Mouse (Mus musculus) kidney, embryonic 15.5 days (tissue): Measurements from ENCODE around the gene Mettl2. TPM values are rescaled to one million over a fixed set of nuclear protein-coding genes. Genes with fewer than 3 reads are reported as not detected.

Experiments
- ATAC-seq: fragments of 200-750 bp; cut with Nextera tagmentation; replicated peaks from 2 replicates; pipeline ENCODE4 v1.8.0; 2017; ENCODE audit warnings: moderate TSS enrichment; ENCODE audit not compliant: low FRiP score
- H3K27ac ChIP-seq: fragments of 300-500 bp; sonication (generic); 2 replicates; pipeline ENCODE4 v1.5.1; 2015; ENCODE audit warnings: mild to moderate bottlenecking, inconsistent platforms
- H3K27me3 ChIP-seq: fragments of 300-500 bp; sonication (generic); 2 replicates; pipeline ENCODE4 v1.6.1; 2015; ENCODE audit warnings: inconsistent platforms
- H3K36me3 ChIP-seq: fragments of 300-500 bp; sonication (generic); 2 replicates; pipeline ENCODE4 v1.6.1; 2015; ENCODE audit warnings: inconsistent platforms
- H3K4me1 ChIP-seq: fragments of 300-500 bp; sonication (generic); 2 replicates; pipeline ENCODE4 v1.6.1; 2015; ENCODE audit warnings: inconsistent platforms
- H3K4me2 ChIP-seq: fragments of 300-500 bp; sonication (generic); 2 replicates; pipeline ENCODE4 v1.6.1; 2015; ENCODE audit warnings: moderate library complexity, mild to moderate bottlenecking, inconsistent platforms
- H3K4me3 ChIP-seq: fragments of 300-500 bp; sonication (generic); replicated peaks from 2 replicates; pipeline ENCODE4 v1.5.1; 2015; ENCODE audit warnings: mild to moderate bottlenecking, inconsistent platforms
- H3K9ac ChIP-seq: fragments of 300-500 bp; sonication (generic); 2 replicates; pipeline ENCODE4 v1.6.1; 2015; ENCODE audit warnings: mild to moderate bottlenecking, inconsistent platforms
- H3K9me3 ChIP-seq: fragments of 300-500 bp; sonication (generic); replicated peaks from 2 replicates; pipeline ENCODE4 v1.6.1; 2016; ENCODE audit warnings: inconsistent platforms
- WGBS: fragments of 180-500 bp; shearing (Covaris S2); methylation state at CpG from one replicate; pipeline ENCODE4 v1.1.7; 2015; ENCODE audit warnings: mixed read lengths; 5-methylcytosine and 5-hydroxymethylcytosine counted together
- polyA plus RNA-seq: library from polyadenylated mRNA; unstranded; fragments of >200 nt; fragmentation: Nextera tagmentation; extraction: Ambion mirVana; gene quantifications from 2 replicates; pipeline ENCODE4 v1.2.1, GENCODE M21; 2015

The Mettl2 gene
- polyA plus RNA-seq, 1 experiment from 2014 or later = 45.6 TPM

DNA sequence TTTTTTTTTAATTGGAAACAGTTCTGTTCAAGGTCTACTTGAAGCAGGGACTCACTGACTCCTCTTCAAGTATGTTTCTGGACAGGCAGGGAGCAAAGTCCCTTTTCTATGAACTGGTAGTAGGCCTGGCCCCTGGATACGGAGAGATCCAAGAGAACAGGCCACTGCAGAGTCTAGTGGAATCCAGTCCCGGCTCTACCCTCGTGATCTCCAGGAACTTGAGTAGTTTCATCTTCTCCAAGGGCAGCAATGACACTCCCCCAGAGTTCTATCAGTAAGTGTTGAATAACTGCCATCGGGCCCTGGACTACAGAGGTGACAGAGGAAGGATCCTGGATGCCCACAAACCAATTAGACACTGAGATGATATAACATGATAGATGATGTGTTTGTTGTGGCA, 29.7 kb downstream of the Mettl2 start:
- WGBS = 34% methylated on average over 4 of the region's 4 CpGs
- no peak for ATAC-seq

DNA sequence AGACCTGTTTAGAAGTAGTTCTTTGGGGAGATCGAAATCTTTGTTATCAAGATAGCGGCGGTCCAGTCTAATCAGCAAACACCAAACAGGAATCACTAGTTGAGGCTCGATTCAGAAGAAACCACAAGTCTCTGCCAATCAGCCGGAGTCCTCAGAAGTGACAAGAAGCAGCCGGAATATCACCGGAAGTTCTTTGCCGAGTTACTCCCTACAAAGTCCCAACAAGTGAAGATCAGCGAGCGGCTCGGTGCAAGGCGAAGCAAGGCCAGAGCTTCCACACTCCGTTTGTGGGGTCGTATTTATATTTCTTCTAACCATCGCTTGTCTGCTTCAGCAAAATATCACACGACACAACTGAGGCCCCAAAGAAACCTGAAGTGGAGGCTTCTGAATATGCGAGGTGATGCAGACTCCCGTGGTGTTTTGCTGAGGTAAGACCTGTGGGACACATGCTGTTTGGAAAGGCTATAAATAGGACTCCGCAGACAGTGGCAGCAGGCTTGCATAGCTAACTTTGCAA, 30.6 kb downstream of the Mettl2 start:
- no peaks in the 10 kb centered on the region for H3K27me3 ChIP-seq
- no peak for ATAC-seq
- no peaks in the 10 kb centered on the region for H3K9me3 ChIP-seq
- H3K4me1 ChIP-seq = peaks cover 18% of the 10 kb centered on the region
- H3K4me3 ChIP-seq = no peak overlapping the region
- H3K4me2 ChIP-seq = no peak overlapping the region
- no peak overlapping the region for H3K27ac ChIP-seq
- no peak overlapping the region for H3K9ac ChIP-seq
- 87% methylated on average over 19 of the region's 19 CpGs for WGBS
- H3K36me3 ChIP-seq = no peaks in the 10 kb centered on the region

More for the DNA sequence above, 29.7 kb downstream of the Mettl2 start:
- Histone ChIP-seq H3K4me1 (peaks cover 26% of the 10 kb centered on the region), H3K27ac (0 out of 2 replicates have a peak overlapping the region, but pooled peaks have one; percentile 32), H3K4me3 (no peak overlapping the region), H3K4me2 (no peak overlapping the region), H3K27me3 (no peaks in the 10 kb centered on the region), H3K9ac (no peak overlapping the region), H3K36me3 (no peaks in the 10 kb centered on the region), H3K9me3 (no peaks in the 10 kb centered on the region)

DNA sequence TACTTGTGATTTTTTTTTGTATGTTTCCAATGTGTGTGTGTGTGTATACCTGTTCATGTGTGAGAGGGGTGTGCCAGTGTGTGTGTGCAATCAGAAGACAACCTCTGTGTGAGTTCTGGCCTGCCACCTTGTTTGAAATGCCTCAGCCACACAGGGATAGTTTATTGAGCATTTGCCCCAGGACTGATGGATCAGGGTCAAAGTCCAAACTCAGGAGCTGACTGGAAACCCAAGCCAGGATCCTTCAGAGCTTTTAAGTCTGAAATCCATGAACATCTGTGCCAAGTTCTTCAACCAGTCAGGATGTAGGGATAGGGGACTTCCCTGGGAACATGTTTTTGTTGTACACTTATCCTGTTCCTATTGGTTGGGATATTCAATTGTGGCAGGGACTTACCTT, 31.8 kb downstream of the Mettl2 start:
- Histone ChIP-seq H3K4me2 (no peak overlapping the region), H3K27me3 (no peaks in the 10 kb centered on the region), H3K9me3 (peaks cover 8% of the 10 kb centered on the region), H3K27ac (no peak overlapping the region), H3K4me3 (no peak overlapping the region), H3K9ac (no peak overlapping the region), H3K4me1 (peaks cover 11% of the 10 kb centered on the region), H3K36me3 (no peaks in the 10 kb centered on the region)
- no peak for ATAC-seq

DNA sequence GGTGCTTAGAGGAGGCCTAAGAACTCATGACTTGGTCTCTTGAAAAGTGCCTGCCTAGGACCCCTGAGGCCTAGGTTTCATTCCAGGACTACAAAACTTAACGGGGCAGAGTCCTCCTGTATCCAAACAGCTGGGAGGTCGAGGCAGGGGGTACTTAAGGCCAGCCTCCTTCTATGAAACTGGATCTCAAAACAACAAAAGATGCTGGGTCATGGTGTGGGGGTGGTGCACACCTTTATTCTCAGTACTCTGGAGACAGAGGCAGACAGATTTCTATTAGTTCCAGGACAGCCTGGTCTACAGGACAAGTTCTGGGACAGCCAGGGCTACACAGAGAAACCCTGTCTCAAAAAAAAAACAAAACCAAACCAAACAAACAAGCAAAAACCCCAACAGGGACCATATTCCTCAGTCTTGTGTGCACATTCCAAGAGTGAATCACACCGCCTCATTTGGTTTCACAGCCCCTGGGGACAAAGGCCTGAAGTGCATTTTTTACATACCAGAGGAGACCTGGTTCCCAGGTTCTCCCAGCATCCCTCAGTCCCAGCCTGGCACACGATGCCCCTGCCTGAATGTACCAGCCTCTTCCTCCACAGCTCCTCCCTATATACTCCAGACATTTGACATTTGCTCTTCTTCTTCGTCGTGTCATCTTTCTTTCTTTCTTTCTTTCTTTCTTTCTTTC, 33.6 kb downstream of the Mettl2 start:
- 63% methylated on average over 6 of the region's 6 CpGs for WGBS
- H3K27me3 ChIP-seq = no peaks in the 10 kb centered on the region
- H3K27ac ChIP-seq = no peak overlapping the region
- ATAC-seq = no peak
- no peak overlapping the region for H3K4me2 ChIP-seq
- no peaks in the 10 kb centered on the region for H3K36me3 ChIP-seq
- no peaks in the 10 kb centered on the region for H3K4me1 ChIP-seq
- H3K9me3 ChIP-seq = peaks cover 14% of the 10 kb centered on the region
- H3K9ac ChIP-seq = no peak overlapping the region
- no peak overlapping the region for H3K4me3 ChIP-seq

DNA sequence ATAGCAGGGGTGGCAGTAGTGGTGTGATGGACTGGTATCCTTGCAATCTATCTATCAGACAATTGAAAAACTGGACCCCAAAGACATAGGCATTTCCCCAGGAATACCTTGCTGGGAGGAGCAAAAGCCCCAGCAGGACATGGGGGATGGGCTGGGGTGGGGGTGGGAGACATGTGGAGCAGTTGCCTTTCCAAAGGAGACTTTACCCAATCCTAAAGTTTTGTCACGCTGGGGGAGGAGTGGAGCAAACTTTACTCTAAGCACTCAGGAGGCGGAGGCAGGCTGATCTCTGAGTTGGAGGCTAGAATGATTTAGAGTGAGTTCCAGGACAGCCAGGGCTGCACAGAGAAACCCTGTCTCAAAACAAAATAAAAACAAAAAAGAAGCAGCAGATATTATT, 35.2 kb downstream of the Mettl2 start:
- no peak overlapping the region for H3K27ac ChIP-seq
- H3K4me2 ChIP-seq = no peak overlapping the region
- no peaks in the 10 kb centered on the region for H3K36me3 ChIP-seq
- ATAC-seq = no peak
- H3K4me1 ChIP-seq = no peaks in the 10 kb centered on the region
- 88% methylated on average over 2 of the region's 2 CpGs for WGBS
- no peaks in the 10 kb centered on the region for H3K27me3 ChIP-seq
- no peak overlapping the region for H3K4me3 ChIP-seq
- H3K9me3 ChIP-seq = peaks cover 26% of the 10 kb centered on the region
- H3K9ac ChIP-seq = no peak overlapping the region

DNA sequence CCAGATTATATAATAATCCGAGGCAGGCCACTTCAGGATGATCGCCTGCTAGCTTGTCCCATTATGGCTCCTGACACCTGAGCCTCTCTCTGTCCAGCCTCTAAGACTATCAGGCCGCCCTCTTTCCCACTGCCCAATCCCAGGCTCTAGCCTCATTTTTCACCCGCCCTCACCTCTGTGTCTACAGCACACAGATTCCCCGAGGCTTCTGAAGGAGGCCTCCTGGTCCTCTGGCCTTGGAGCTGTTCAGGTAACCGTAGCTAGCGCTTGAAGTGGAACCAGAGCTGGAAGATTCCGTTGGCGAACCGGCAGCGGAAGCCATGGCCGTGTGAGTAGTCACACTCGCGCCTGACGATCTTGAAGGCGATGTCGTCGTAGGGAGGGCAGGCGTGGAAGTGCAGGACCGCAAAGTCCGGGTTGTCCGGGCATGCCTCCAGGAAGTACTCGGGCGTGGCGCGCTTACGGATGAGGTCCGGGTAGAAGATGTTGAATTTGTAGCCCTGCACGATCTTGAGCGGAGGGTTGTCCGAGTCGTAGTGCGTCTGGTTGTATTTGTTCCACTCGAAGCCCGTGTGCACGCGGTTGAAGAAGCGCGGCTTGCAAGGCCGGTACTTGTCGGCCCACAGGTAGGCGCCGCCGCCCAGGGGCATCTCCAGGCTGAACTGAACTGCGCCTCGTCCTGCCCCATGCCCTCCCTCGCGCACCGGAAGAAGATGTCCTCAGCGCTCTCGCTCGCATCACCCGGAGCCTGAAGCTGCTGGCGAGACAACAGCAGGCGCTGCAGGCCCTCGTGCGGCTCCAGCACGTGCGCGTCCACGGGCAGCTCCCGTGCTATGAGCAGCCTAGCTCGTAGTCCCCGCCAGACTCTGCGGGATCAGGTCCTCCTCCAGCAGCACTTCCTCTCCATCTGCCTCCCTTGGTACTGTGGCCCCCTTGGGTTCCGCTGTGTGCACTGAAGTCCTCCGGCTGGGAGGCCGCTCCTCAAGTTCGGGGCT, 38.6 kb downstream of the Mettl2 start:
- Histone ChIP-seq H3K36me3 (no peaks in the 10 kb centered on the region), H3K4me1 (no peaks in the 10 kb centered on the region), H3K9ac (no peak overlapping the region), H3K4me2 (no peak overlapping the region), H3K27ac (no peak overlapping the region), H3K27me3 (no peaks in the 10 kb centered on the region), H3K4me3 (no peak overlapping the region), H3K9me3 (peaks cover 26% of the 10 kb centered on the region)
- 85% methylated on average over 69 of the region's 69 CpGs for WGBS
- ATAC-seq = no peak

DNA sequence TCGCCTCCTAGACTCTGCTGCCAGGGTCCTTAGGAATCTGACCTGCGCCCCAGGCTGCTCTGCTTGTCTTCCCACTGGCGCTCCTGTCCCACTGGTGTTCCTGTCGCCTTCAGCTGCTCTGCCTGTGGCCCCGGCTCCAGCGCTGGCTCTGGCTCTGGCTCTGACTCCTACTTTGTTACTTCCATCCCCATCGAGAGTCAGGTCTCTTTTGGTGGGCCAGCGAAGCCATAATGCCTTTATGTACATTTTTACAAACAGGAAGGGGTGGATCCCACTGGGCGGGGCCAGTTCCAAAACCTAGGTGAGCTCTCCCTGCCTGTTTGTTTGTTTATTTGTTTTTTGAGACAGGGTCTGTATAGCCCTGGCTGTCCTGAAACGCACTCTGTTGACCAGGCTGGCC, 40.6 kb downstream of the Mettl2 start:
- Histone ChIP-seq H3K36me3 (no peaks in the 10 kb centered on the region), H3K9me3 (peaks cover 26% of the 10 kb centered on the region), H3K27me3 (no peaks in the 10 kb centered on the region), H3K4me3 (no peak overlapping the region), H3K4me1 (no peaks in the 10 kb centered on the region), H3K4me2 (no peak overlapping the region), H3K27ac (no peak overlapping the region), H3K9ac (no peak overlapping the region)
- WGBS = 92% methylated on average over 10 of the region's 10 CpGs
- ATAC-seq = no peak

- ATAC-seq = no peak
- peaks cover 28% of the 10 kb centered on the region for H3K4me1 ChIP-seq
- H3K4me3 ChIP-seq = peak within 1 kb of the TSS; percentile 74
- H3K27me3 ChIP-seq = no peaks in the 10 kb centered on the region
- H3K9ac ChIP-seq = no peak within 1 kb of the TSS
- peak within 1 kb of the TSS; percentile 81 for H3K4me2 ChIP-seq
- peaks cover 3% of the 10 kb centered on the region; the same call in 1 of the 2 replicates for H3K36me3 ChIP-seq
- H3K27ac ChIP-seq = peak within 1 kb of the TSS; percentile 96
- no peaks in the 10 kb centered on the region for H3K9me3 ChIP-seq
- 40% methylated on average over 2 of the region's 2 CpGs for WGBS
Measured at GRCm38 (mm10) chr11:105178516-105178915, 52.3 kb downstream of the Mettl2 start, which contains the start of gene Tlk2. Tlk2 (plus strand) TSS chr11:105178807.

DNA sequence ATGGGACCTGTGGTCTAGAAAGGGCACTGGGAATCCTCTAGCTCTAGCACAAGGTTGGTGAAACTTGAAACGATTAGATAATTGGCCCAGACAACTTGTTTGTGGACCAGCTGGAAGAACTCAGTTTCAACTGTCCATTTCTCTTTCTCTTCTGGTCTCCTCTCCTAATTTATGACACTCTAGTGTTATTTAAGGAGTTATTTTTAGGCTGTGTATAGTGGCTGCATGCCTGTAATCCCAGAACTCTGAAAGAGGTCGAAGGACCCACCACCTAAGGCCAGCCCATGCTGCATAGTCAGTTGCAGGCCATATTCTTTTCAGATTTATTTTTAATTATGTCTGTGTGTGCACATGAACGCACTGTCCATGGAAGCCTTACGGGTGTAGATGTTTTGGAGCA, 53.3 kb downstream of the Mettl2 start:
- H3K9ac ChIP-seq = no peak overlapping the region
- no peak for ATAC-seq
- H3K4me1 ChIP-seq = peaks cover 28% of the 10 kb centered on the region
- 42% methylated on average over 4 of the region's 4 CpGs for WGBS
- H3K9me3 ChIP-seq = no peaks in the 10 kb centered on the region
- H3K4me3 ChIP-seq = peak overlapping the region; percentile 74
- peak overlapping the region; percentile 96 for H3K27ac ChIP-seq
- H3K4me2 ChIP-seq = peak overlapping the region; percentile 81
- H3K36me3 ChIP-seq = peaks cover 10% of the 10 kb centered on the region
- H3K27me3 ChIP-seq = no peaks in the 10 kb centered on the region

DNA sequence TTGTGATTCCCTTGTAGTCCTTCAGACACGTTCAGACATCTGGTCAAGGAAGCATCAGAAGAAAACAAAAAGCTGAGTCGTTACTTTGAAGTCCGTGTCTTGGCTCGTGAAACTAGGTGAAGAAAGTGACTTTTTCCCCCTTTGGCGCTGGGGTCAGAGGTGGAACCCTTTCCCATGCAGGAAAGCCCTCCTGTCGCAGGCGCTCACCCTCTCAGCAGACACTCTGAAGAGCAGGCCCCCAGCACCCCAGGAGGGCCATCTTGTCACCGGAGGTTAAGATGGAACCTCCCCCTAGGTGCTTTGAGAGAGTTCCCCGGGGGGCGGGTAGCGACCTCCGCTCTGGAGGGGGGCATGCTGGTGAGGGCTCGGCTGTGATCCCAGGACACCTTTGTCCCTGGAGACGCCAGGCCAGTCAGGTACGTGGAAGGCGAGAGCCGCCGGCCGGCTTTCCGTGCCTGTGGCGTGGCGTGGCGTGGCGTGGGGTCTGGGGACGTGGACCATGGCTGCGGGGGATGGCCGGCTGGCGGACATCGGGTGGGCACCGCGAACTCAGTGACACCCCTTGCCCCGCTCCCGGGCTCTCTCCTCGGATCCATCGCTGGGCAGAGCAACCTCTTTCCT, 54.4 kb downstream of the Mettl2 start:
- H3K27me3 ChIP-seq = no peaks in the 10 kb centered on the region
- peaks cover 28% of the 10 kb centered on the region for H3K4me1 ChIP-seq
- peak; percentile 35 for ATAC-seq
- under 1% methylated on average over 35 of the region's 35 CpGs for WGBS
- H3K4me2 ChIP-seq = peak overlapping the region; percentile 81
- H3K4me3 ChIP-seq = peak overlapping the region; percentile 74
- no peaks in the 10 kb centered on the region for H3K9me3 ChIP-seq
- peaks cover 18% of the 10 kb centered on the region for H3K36me3 ChIP-seq
- H3K27ac ChIP-seq = peak overlapping the region; percentile 96
- H3K9ac ChIP-seq = peak overlapping the region; percentile 98

- WGBS = under 1% methylated on average over 52 of the region's 60 CpGs
- Histone ChIP-seq H3K36me3 (peaks cover 23% of the 10 kb centered on the region), H3K9me3 (no peaks in the 10 kb centered on the region), H3K4me2 (peak overlapping the region; percentile 81), H3K4me1 (peaks cover 28% of the 10 kb centered on the region), H3K27me3 (no peaks in the 10 kb centered on the region), H3K9ac (peak overlapping the region; percentile 98), H3K4me3 (peak overlapping the region; percentile 74), H3K27ac (peak overlapping the region; percentile 96)
- peak; percentile 98 for ATAC-seq
Measured at GRCm38 (mm10) chr11:105181126-105181637, 55.0 kb downstream of the Mettl2 start.
